Mouse (Mus musculus) liver, postnatal 0 days (tissue): ENCODE measurements around the gene Wdr73.

Experiments used
- CTCF ChIP-seq: sonication (generic); IDR thresholded peaks from 2 replicates; pipeline ENCODE4 v1.5.1; 2016; ENCODE audit warnings: antibody characterized with exemption, low read depth
- EP300 ChIP-seq: IDR thresholded peaks from 2 replicates; pipeline ENCODE4 v1.6.1; 2016; ENCODE audit warnings: antibody characterized with exemption, low read depth, mild to moderate bottlenecking

- TF ChIP-seq CTCF, result no peak
- TF ChIP-seq EP300, result no peak
Measured at GRCm38 (mm10) chr7:80843176-80843575, 57.9 kb downstream of the Wdr73 start.
